Mouse (Mus musculus): Measurements from ENCODE around the gene Tmprss6. TPM values are rescaled to one million over a fixed set of nuclear protein-coding genes. Genes with fewer than 3 reads are reported as not detected.

Gene Tmprss6
- polyA plus RNA-seq, 1 experiment, result 0.11 TPM

DNA sequence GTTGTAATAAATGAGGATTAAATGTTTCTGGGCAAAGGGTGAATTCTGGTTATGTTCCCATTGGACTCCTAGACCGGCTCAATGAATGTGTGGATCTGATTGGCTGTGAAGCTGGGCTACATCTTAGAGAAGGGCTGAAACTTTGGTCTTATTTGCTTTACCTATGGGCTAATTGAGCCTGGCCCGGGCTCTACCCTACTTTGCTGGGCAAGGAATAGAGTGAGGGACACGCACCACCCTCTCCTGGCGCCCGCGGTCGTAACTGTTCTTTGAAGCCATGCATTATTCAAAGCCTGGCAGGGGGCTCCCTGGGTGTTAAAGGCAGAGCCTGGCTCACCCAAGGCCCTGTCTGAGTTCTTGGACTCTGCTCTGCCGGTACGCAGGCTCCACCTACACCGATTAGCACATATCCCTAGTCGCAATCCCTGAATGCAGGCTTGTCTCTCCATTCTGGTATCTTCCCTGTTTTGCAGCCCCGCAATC, 58.8 kb downstream of the Tmprss6 start:
- H3K4me3 ChIP-seq (ENCODE audit: low read depth, low read length), result peak overlapping the region; percentile 51
- H3K27me3 ChIP-seq (ENCODE audit: control insufficient read depth, insufficient read depth, low read length), result no peaks in the 10 kb centered on the region
- peaks cover 40% of the 10 kb centered on the region for H3K4me1 ChIP-seq (ENCODE audit: control insufficient read depth, insufficient read depth, insufficient read length, low read length)
- 0 out of 2 replicates have a peak, but pooled peaks have one; percentile 4 for TF ChIP-seq CTCF (IDR thresholded peaks at IDR 0.05; ENCODE audit: extremely low read depth, insufficient read length, insufficient replicate concordance, low read depth, low read length)
- no peak for TF ChIP-seq POLR2A (IDR thresholded peaks at IDR 0.05; ENCODE audit: low read depth, low read length)
- 20% methylated on average over 12 of the region's 12 CpGs for WGBS
- peak overlapping the region; percentile 81 for H3K27ac ChIP-seq (ENCODE audit: insufficient read depth, low read depth, low read length)
- H3K36me3 ChIP-seq (ENCODE audit: control insufficient read depth, insufficient read depth, low read length), result no peaks in the 10 kb centered on the region

DNA sequence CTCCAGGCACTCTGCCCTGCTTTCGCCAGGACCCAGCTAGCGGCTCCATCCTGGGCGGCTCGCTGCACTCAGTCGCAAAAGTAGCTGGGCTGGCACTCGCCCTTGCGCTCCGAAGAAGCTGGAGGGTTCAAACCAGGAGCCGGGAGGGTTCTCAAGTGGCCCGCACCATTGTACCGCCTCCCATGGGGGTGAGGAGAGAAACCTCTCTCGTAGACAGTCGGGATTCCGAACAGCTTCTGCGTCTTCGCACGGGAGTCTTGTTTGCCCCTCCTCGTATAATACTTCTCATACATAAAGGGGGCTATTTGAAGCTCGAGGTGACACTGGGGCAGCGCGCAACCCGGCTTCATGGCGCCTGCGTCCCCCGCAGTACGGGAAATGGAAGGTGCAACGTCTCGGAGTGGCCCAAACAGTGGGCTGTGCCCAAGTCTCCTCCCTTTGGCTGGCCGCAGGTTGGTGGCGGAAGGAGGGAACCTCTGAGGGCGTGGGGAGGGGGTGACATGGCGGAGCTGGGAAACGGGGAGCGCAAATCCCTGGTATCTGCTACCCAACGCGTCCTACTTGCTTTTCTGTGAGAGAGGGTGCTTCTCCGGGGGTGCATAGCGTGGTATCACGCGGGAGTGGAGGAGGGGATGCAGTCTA, 62.0 kb downstream of the Tmprss6 start, which contains the start of gene Mpst:
Gene Mpst, plus strand, starts transcription at position 124 of the 642 bp plus-strand sequence.
- Histone ChIP-seq H3K27ac (ENCODE audit: insufficient read depth, low read depth, low read length) (peak within 1 kb of the TSS; percentile 95), H3K4me1 (ENCODE audit: control insufficient read depth, insufficient read depth, insufficient read length, low read length) (peaks cover 51% of the 10 kb centered on the region), H3K4me3 (ENCODE audit: low read depth, low read length) (peak within 1 kb of the TSS; percentile 88), H3K36me3 (ENCODE audit: control insufficient read depth, insufficient read depth, low read length) (no peaks in the 10 kb centered on the region), H3K27me3 (ENCODE audit: control insufficient read depth, insufficient read depth, low read length) (no peaks in the 10 kb centered on the region)
- TF ChIP-seq POLR2A (IDR thresholded peaks at IDR 0.05; ENCODE audit: low read depth, low read length) (peak; percentile 62; the same call in 1 of the 2 replicates), CTCF (IDR thresholded peaks at IDR 0.05; ENCODE audit: extremely low read depth, insufficient read length, insufficient replicate concordance, low read depth, low read length) (peak; percentile 5; the same call in 1 of the 2 replicates)
- WGBS, result under 1% methylated on average over 40 of the region's 40 CpGs

DNA sequence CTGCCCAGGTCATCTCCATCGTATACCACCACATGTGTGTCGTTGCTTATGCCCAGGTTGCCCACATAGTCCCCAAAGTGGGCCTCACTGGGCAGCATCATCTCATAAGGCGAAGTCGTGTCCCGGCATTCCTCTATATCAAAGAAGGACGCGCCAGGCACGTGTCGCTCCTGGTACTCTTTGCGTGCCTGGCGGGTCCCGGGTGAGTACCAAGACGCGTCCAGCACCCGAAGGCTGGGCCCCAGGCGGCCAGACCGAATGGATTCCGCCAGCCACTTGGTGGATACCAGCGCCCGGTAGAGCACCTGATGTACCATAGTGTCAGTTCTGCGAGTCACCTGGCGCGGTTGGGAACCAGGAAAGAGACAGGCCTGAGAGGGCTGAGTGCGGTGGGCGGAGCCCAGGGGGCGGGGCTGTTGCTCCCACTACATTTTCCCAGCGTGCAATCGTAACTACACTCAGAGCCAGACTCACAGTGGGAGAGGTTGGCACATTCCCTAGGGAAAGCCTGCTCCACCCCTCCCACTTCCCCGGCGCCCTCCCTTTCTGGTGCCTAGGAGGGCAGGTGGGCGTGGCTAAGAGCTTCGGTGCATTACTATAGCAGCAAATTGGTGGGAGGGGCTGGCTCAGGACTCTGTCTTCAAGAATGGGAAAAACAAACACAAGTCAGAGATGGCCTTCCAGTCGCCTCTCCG, 62.8 kb downstream of the Tmprss6 start, which contains the start of gene Tst:
Gene Tst, minus strand, starts transcription at position 391 of the 695 bp plus-strand sequence.
- WGBS, result 2% methylated on average over 34 of the region's 34 CpGs
- TF ChIP-seq POLR2A (IDR thresholded peaks at IDR 0.05; ENCODE audit: low read depth, low read length) (no peak; the same call in 1 of the 2 replicates), CTCF (IDR thresholded peaks at IDR 0.05; ENCODE audit: extremely low read depth, insufficient read length, insufficient replicate concordance, low read depth, low read length) (no peak)
- peaks cover 50% of the 10 kb centered on the region for H3K4me1 ChIP-seq (ENCODE audit: control insufficient read depth, insufficient read depth, insufficient read length, low read length)
- no peaks in the 10 kb centered on the region for H3K36me3 ChIP-seq (ENCODE audit: control insufficient read depth, insufficient read depth, low read length)
- H3K27ac ChIP-seq (ENCODE audit: insufficient read depth, low read depth, low read length), result peak within 1 kb of the TSS; percentile 95
- no peaks in the 10 kb centered on the region for H3K27me3 ChIP-seq (ENCODE audit: control insufficient read depth, insufficient read depth, low read length)
- peak within 1 kb of the TSS; percentile 88 for H3K4me3 ChIP-seq (ENCODE audit: low read depth, low read length)

DNA sequence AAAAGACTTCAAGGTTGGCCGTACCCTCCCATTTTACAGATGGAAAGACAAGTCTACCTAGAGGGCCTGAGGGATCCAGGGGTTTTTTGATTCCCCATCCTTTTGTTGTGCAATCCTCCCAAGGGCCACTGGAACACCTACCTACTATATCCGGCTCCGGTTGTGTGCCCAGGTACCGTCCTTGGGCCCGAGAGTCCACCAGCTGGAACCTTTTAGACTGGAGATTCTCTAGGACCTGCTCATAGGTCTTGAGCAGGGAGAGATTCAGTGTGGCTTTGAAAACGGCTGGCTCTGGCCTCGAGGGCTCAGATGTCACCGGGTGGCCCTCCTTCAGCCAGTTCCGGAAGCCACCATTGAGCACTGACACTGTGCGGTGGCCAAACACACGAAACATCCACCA, 63.3 kb downstream of the Tmprss6 start:
- TF ChIP-seq CTCF (IDR thresholded peaks at IDR 0.05; ENCODE audit: extremely low read depth, insufficient read length, insufficient replicate concordance, low read depth, low read length) (no peak), POLR2A (IDR thresholded peaks at IDR 0.05; ENCODE audit: low read depth, low read length) (no peak)
- peak overlapping the region; percentile 95; the same call in 1 of the 2 replicates for H3K27ac ChIP-seq (ENCODE audit: insufficient read depth, low read depth, low read length)
- no peaks in the 10 kb centered on the region for H3K27me3 ChIP-seq (ENCODE audit: control insufficient read depth, insufficient read depth, low read length)
- H3K4me1 ChIP-seq (ENCODE audit: control insufficient read depth, insufficient read depth, insufficient read length, low read length), result peaks cover 44% of the 10 kb centered on the region
- peak overlapping the region; percentile 88 for H3K4me3 ChIP-seq (ENCODE audit: low read depth, low read length)
- WGBS, result 62% methylated on average over 11 of the region's 11 CpGs
- no peaks in the 10 kb centered on the region for H3K36me3 ChIP-seq (ENCODE audit: control insufficient read depth, insufficient read depth, low read length)

DNA sequence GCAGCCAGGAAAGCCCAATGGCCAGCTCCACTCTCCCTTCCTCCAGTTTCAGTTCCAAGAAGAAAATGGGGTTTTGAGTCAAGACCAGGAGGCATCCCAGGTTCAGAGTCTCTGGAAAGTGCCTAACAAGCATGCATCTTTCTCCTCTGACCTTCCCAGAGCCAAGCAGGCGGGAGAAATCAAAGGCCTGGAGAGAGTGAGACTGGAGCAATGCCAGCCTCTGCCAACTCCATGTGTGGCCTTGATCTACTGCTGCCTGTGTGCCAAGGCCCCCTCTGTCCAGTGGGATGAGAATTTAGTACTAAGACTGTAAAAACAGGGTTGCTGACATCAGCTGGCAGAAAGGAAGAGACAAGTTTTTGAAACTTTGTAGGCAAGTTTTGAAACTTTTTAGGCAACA, 64.5 kb downstream of the Tmprss6 start:
- Histone ChIP-seq H3K27me3 (ENCODE audit: control insufficient read depth, insufficient read depth, low read length) (no peaks in the 10 kb centered on the region), H3K27ac (ENCODE audit: insufficient read depth, low read depth, low read length) (no peak overlapping the region; the same call in 1 of the 2 replicates), H3K4me3 (ENCODE audit: low read depth, low read length) (no peak overlapping the region), H3K4me1 (ENCODE audit: control insufficient read depth, insufficient read depth, insufficient read length, low read length) (peaks cover 36% of the 10 kb centered on the region), H3K36me3 (ENCODE audit: control insufficient read depth, insufficient read depth, low read length) (no peaks in the 10 kb centered on the region)
- WGBS, result 25% methylated on average over 1 of the region's 1 CpGs
- TF ChIP-seq CTCF (IDR thresholded peaks at IDR 0.05; ENCODE audit: extremely low read depth, insufficient read length, insufficient replicate concordance, low read depth, low read length), result no peak
- no peak for TF ChIP-seq POLR2A (IDR thresholded peaks at IDR 0.05; ENCODE audit: low read depth, low read length)

DNA sequence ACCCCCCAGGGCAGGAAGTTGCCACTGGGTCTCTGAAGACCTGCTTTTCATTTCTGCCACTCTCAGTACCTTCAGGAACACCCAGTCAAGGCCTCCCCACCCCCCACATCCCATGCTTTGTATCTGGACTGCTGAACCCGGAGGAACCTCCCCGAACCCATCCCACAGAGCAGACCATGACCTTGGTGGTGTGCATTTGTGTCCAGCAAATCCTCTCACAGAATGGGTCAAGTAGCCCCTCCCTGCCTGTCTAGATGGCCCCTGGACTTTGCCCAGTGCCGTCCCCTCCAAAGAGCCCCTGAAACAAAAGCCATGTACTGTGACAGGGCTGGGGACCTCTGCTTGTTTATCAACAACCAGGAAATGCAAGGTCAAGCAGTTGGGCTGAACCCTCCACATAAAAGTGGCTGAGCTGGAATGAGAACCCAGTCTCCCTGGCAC, 65.1 kb downstream of the Tmprss6 start:
- Histone ChIP-seq H3K27me3 (ENCODE audit: control insufficient read depth, insufficient read depth, low read length) (no peaks in the 10 kb centered on the region), H3K4me1 (ENCODE audit: control insufficient read depth, insufficient read depth, insufficient read length, low read length) (peaks cover 31% of the 10 kb centered on the region; the same call in 1 of the 2 replicates), H3K27ac (ENCODE audit: insufficient read depth, low read depth, low read length) (no peak overlapping the region; the same call in 1 of the 2 replicates), H3K4me3 (ENCODE audit: low read depth, low read length) (no peak overlapping the region), H3K36me3 (ENCODE audit: control insufficient read depth, insufficient read depth, low read length) (no peaks in the 10 kb centered on the region)
- 27% methylated on average over 3 of the region's 3 CpGs for WGBS
- TF ChIP-seq CTCF (IDR thresholded peaks at IDR 0.05; ENCODE audit: extremely low read depth, insufficient read length, insufficient replicate concordance, low read depth, low read length), result no peak
- no peak for TF ChIP-seq POLR2A (IDR thresholded peaks at IDR 0.05; ENCODE audit: low read depth, low read length)

DNA sequence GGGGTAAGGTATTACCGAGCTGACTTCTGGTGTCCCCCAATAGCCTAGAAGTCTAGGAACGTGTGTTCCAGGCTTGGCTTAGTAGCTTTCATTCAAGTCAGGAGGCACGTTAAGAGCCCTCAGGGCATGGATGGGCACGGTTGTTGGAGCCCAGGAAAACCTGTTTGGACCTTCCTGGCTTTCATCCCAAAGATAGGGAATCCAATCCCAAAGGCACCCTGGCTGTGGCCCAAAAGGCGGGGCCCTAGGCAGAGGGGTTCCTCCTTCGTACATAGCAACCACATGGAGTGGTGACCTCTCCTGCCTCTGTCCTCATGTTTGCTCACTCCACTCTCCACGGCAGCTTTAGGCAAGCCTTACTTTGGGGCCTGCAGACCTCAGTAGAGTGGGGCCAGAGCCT, 66.0 kb downstream of the Tmprss6 start:
- Histone ChIP-seq H3K27ac (ENCODE audit: insufficient read depth, low read depth, low read length) (no peak overlapping the region), H3K4me1 (ENCODE audit: control insufficient read depth, insufficient read depth, insufficient read length, low read length) (peaks cover 28% of the 10 kb centered on the region; the same call in 1 of the 2 replicates), H3K4me3 (ENCODE audit: low read depth, low read length) (no peak overlapping the region), H3K27me3 (ENCODE audit: control insufficient read depth, insufficient read depth, low read length) (no peaks in the 10 kb centered on the region), H3K36me3 (ENCODE audit: control insufficient read depth, insufficient read depth, low read length) (no peaks in the 10 kb centered on the region)
- no peak for TF ChIP-seq CTCF (IDR thresholded peaks at IDR 0.05; ENCODE audit: extremely low read depth, insufficient read length, insufficient replicate concordance, low read depth, low read length)
- no peak for TF ChIP-seq POLR2A (IDR thresholded peaks at IDR 0.05; ENCODE audit: low read depth, low read length)
- WGBS, result 28% methylated on average over 7 of the region's 7 CpGs

Data from small intestine, adult 2 months (tissue).